Mouse (Mus musculus) c-Kit-positive CD71-positive TER-119-positive erythroid progenitor cells, embryonic 14.5 days (primary cell): Measurements from ENCODE around the gene Dgkq.

Experiments
- DNase-seq: peaks from one replicate; pipeline ENCODE4 v3.0.0-alpha.2; 2013; ENCODE audit warnings: low spot score

Gene Dgkq

DNA sequence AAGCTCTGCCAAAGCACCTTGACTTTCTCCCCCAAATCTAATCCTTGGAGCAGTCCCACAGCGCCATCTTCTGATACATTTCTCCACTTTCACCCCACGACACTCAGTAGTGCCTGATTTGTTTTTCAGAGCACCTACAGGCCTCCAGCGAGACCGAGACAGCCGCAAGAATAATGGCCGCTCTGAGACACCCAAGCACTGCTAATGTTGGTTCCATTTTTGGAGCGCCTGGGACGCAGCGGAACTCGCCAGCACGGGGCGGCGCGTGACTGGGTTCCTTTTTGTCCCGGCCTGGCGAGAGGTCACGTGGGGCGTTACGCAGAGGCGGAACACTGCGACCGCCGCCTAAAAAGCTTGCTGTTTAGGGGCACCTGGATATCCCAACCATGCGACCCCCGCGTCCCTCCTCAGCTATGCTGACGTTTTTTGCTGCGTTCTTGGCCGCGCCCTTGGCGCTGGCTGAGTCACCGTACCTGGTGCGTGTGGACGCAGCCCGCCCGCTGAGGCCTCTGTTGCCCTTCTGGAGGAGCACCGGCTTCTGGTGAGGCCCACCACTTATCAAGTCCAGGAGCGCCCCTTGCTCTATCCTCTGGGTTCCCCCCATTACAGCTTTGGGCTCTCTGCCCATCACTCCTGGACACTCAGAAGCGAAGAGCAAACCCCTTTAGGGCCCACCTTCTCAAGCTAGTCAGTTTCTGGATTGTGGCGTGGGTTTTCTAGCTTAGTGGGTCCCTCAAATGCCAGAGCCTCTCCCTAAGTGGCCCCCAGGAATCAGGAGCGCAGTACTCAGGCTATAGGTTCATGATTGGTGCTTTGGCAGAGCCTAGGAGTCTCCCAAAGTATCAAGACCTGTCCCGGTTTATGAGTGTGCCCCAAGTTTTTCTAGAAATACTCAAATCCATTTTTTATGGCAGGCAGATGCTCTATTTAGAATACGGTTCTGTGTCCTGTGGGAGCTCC lies at the start of gene Dgkq:
Gene Dgkq (minus strand): TSS at position 696 of the 960 bp plus-strand sequence.
- DNase-seq, result peak; percentile 85

DNA sequence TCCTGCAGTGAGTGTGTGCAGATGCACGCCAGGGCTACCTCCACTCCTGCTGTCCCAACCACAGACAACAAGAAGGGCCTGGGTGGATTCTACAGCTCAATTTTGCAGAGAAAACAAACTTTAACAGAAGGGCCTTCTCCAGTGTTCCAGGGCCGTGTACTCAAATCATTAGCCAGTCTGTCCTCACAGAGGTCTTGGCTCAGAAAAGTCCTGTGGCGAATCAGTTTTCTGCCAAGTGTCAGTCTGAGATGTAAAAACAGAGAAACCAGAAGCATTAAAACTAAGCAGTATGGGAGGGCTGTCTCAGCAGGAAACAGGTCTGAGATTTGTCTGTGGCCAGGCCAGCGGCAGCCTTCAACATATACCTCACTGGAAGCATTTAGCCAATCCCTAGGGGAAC lies 48.6 kb upstream of the Dgkq start:
- DNase-seq, result no peak

DNA sequence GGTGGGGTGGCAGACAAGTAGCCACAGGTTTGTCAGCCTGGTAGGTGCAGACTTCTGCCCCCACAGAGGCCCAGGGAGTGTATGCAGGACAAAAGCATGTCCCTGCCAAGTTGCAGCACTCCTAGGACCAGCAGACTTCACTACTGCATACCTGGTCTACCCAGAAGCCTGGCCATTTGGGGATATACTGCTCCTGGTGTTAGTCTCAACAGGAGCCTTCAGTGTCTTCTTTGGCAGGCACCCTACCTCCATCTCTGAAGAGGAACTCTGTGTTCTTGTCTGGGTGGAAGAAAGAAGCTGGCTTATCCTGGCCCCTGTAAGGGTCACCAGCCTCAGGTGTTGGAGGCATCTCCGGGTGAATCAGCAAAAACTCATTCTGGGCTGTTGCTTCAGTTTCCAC lies 46.5 kb upstream of the Dgkq start:
- no peak for DNase-seq

DNA sequence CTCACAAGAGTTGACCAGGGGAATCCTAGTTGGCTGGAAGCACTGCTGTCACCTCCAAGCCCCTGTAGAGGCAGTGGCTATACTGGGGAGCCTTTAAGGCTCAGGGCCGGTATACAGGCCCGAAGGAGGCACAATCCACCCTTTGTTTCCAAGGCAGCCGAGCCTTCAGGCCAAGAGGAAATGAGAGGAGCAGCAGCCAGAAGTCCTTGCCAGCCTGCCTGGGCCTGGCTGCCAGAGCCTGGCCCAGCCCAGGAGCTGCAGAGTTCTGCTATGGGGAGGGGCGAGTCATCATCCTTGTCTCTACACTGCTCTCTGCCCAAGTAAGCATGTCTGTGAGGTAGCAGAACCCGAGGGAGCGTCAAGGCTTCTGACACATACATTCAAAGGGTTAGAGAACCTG lies 44.7 kb upstream of the Dgkq start:
- no peak for DNase-seq

DNA sequence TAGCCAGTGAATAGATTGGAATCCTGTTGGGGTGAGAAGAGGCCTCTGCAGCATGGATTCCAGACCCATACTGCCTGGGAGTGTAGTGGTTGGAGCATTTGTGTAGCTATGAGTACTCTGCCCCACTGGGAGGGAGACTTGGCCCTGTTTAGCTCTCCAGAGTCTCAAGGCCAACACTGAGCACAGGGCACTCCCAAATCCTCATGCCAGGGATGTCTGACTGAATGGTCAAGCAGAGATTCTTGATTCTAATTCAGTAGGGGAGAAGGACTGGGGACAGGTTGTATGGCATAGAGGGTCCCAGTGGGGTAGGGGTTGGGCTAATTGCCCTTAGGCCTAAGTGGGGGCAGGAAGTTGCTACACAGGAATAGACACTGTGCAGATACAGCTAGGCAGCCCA lies 44.2 kb upstream of the Dgkq start:
- DNase-seq, result no peak

DNA sequence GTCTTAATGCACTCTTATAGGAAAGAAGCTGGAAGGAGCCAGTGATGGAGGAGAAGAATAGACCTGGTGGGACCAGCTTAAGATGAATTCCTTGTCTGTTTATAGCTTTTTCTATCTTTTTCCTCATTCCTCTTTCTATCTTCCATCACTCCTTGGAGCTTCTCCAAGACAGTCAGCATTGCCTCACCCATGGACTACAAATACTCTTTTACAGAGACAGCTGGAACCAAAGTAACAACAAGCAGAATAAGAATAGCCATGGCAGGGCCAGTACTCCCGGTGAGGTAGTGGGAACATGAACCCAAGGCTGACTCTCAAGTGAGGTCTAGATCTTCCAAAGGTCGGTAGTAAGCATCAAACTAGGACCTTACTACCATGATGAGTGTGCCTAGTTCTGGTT lies 43.6 kb upstream of the Dgkq start:
- no peak for DNase-seq

DNA sequence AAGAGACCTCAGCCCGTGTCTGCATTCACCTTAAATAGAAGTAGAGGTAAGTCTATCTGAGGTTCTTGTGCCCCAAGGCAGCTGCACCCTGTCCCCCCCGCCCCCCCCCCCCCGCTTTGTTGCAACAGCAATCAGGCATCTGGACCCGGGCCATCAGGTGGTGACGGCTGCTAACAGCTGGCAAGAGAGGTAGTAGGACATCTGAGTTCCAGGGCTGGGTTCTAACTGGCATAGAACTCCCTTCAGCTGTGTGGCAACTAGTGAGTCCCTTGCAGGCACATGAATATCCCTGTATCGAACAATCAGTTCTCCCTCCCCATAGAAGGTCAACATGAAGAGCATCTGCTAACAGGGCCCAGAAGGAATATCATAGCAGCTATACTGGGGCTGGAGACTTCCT lies 42.5 kb upstream of the Dgkq start:
- DNase-seq, result no peak

DNA sequence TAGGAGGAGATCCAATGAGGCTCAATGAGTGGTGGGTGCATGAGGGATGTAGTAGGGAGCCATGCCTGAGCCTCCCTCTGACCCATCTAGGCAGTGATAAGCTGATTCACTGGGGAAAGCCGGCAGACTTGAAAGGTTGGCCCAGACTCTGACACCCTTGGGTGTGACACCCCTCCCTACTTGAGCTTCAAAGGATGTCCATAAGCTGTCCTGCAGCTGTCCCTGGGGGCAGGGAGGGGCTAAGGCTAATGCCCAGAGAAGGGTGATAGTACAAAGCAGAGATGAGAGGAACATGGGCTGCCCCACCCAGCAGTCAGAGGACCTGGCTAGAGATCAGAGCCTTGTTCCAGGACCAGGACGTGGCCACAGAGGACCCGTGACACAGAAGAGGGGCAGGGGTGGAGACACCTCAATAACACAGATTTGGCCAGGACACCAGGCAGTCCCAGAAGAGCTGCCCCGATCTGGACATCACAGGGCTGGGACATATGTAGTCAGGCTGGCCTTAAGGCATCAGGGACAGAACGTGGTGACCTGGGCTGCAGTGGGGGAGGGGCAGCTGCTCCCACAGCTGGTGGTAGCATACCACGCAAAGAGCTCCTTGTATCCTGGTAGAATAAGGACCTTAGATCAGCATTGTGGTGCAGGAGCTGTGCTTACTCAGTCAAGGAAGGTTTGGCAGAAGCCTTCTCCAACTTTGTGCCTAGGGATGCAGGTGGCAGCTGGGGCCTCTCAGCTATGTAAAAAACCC lies 39.7 kb upstream of the Dgkq start:
- no peak for DNase-seq

DNA sequence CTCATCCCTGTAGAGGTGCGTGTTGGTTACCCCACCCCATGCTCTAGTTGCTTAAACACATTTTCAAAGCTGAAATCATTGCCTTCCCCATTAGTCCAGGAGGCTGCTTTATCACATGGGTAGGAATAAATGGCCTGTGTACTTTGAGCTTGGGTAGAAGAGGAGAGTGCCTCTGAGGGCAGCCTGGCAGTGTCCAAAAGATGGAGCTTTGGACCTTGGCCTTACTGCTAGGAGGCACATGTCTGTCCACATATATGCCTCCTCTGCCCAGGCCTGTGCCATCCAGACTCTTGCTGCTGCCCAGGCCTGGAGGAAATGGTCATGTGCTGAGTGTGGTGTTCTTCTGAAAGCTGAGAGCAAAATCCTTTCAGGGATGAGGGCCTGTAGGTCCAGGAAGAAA lies 38.9 kb upstream of the Dgkq start:
- no peak for DNase-seq

DNA sequence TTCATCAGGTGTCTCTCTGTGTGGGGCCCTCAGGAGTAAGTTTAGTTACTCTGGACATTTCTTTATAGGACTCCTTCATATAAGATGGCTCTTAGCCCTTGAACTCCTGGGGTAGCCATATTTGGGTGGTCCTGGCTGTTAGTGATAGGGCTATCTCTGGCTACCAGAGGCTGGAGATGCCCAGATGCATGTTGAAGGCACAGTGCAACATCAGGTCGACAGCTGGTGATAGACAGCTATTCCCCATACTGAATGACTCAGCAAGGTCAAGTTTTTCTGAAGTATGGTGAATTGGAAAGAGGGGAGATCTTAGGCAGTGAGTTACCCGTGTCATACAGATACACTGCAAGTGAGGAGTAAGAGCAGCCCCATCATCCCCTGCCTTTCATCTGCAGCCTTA lies 38.3 kb upstream of the Dgkq start:
- DNase-seq, result no peak

DNA sequence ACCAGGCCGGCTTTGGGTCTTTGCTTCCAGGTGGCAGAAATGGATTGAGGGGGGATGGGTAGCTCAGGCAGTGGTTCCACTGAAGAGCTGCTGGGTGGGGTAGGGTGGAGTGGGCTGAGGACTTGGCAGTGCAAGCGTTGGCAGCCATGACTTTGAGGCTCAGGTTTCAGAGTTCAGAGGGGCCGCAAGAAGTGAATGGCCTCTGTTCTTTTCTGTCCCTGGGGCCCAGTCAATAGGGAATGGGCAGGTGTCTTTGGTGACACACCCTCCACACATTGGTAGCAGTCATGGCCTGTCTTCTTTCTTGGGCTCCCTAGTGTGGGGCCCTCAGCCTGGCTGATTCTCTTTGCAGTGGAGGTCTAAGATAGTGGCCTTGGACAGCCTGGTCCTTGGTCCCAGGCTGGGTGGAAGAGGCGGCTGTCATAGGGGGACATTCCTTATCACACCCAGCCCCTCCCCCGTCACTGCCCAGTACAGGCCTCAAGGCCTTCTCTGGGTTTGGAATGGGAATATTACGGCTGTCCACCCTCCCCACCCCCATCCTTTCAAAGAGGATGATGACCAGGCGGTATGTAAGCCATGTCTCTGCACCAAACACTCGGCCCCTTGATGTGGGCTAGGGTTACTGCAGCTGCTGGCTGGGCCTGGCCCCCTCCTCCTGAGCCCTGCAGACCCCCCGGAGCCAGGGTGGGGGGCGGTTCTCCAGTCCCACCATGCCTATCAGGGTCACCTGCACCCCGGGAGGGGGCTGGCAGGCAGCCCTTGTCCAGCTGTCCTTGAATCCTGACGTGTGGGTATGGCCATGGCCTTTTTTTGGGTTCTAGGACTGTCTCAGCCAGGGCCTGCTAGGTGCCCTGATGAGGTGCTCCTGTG lies 34.5 kb upstream of the Dgkq start:
- no peak for DNase-seq

DNA sequence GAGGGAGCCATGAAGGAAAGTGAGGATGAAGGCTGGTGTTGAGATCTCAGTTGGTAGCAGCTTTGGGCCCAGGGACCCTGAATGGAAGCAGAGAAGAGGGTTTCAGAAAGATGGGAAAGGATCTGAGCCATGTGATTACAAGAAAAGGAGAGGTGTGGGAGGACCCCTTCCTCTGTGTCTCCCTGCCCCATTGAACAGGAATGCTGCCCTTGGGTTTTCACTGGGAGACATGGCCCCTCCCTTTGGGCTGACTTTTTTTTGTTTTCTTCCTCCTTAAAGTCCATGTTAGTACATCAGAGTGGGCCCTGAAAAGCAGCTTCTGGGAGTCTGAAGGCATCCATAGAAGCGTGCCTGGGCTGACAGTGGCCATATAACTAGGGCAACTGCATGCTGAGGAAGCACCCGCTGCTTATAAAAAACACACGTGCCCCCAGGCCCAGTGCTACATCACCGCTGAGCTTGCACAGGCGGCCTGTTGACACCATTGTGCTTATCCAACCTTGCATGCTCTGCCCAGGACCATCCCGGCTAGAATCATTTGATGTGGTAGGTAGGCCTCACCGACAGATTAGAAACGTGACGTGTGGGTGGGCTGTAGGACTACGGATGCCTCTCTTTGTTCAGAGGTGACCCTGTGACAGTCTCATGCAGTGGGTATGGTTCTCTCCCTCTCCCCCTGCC lies 32.0 kb upstream of the Dgkq start:
- DNase-seq, result no peak

DNA sequence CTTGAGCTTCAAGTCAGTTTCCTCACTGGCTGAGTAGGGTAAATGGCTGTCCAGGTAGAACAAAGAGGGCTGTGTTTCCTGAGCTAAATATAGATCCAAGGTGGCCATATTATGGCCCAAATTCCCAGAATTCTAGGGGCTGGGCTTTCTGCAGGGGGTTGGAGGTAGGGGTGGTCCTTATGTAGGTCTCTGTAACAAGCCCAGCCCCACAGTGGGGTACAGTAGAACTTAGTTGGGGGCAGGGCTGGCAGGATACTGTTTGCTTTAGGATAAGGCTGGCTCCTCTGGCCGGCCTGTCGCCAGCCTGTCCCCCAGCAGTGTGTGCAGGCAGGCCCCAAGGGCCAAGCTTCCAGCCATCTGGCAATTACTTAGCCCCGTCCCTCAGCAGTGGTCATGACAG lies 30.9 kb upstream of the Dgkq start:
- no peak for DNase-seq

DNA sequence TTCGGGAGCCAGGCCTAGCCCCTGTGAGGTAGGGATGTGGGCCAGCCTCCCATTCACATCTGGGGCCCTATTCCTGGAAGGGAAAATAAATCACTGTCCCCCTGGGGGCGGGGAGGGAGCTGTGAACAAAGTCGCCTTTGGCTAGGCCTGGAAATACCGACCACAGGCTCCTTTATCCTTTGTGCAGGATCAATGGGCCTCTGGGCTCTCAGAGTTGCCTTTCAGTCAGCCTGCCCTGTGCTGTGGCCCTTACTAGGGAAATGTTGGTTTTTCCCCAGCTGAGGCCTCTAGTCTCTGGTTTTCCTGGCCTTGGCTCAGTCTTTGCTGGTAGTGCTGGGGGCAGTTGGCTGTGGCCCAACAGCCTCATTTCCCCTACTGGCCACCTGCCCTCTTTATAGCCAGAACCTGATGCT lies 27.9 kb upstream of the Dgkq start:
- no peak for DNase-seq

DNA sequence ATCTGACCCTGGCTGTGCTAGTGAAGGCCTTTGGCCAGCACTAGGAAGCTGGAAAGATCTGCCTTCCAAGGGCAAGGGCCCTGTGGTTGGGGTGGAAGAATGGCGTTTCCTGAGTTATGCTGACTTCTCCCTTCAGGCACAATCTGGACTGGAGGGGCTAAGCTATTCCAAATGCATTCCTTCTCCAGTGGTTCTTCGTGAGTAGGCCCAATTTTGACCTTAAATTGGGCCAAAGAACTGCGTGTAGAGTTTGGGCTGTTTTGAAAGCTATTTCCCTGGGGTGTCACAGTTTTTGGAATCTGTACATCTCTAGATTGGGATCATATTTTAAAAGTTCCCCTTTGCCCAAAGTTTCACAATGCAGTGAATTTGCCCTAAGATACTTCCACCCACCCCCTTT lies 27.1 kb upstream of the Dgkq start:
- DNase-seq, result no peak

DNA sequence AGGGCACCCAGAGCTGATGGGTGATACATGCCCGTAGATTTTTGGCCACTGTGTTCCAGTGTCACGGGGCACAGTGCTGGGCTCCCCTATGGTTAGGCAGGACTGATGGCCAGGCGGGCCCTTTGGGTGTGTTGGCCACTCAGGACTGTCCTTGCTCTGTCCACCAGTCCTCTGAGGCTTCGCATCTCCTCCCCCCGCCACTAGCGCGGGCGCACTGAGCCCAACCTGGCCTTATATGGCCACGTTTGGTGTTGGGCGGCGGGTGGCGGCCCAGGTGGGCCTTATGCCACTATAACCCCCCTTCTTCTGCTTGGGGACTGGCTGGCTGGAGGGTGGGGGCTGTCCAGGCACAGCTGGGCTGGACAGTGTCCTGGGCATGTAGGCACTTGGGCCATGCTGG lies 26.4 kb upstream of the Dgkq start:
- no peak for DNase-seq

DNA sequence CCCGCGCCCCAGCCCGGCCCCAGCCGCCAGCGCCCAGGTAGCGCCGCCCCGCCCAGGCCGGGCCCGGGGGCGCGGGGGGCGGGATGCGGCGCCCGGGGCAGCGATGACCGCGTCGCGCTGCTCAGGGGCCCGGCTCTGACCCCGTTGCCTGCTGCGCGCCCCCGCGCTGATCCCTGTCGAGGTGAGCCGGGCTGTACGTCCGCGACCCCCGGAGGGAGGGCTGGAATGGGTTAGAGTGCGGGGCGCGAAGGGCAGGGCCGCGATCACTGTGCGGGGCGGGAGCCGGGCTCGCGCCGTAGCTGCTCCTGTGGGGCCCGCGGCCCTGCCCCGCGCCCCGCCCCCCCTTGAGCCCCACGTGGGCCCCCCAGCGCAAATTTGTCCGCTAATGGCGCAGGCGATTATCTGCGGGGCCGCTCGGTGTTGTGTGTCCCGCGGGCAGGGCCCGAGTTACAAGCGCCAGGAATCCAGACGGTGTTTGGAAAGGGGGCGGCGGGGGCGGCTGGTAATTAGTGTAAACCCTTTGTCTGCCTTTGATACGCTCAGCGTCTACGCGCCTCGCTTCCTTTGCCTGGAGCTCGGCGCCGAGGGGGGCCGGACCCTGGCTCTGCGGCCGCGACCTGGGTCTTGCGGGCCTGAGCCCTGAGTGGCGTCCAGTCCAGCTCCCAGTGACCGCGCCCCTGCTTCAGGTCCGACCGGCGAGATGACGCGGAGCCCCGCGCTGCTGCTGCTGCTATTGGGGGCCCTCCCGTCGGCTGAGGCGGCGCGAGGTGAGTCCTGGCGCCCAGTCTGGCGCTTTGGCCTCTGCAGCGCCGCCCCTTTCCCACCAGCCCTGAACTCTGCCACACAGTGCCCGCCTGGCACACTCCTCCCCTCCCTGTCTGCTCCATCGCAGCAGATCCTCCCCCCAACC lies 25.1 kb upstream of the Dgkq start:
- no peak for DNase-seq

DNA sequence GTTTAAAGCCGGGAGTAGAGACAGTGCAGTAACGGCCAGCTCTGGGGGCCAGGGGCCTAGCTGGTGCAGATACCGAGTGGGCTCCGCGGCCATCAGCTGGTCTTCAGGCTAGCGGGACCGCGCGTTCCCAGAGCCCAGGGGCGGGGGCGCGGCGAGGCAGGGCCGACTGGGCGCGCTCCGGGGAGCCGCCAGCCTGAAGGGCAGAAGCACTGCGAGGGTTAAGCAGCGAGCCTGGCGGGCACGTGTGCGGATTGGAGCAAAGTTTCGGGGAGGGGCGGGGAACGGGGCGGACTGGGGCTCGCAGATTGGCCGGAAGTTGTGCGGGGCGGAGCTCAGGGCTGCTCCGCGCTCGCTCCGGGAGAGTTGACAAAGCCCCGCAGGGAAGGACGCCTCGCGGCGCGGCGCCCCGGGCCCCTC lies 24.4 kb upstream of the Dgkq start:
- peak; percentile 90 for DNase-seq

DNA sequence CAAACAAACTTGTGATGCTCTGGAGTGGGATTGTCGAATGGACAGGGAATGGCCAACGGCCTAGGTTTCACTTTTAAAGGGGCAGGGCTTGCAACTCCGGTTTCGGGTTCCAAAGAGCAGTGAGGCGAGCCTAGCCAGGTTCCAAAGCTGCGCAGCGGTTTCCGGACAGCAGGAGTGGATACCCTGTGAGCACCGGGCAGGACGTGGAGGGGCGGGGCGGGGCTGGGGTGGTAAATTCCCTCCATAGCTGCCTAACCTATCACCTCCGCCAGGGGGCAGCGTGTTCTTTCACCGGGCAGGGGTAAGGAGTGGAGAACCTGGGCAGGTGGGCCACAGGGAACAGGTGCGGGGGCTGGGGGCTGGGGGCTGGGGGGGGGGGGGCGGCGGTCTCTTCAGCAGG lies 22.8 kb upstream of the Dgkq start, which contains the start of gene Fgfrl1:
Gene Fgfrl1 (plus strand): TSS at position 112 of the 400 bp plus-strand sequence.
- peak; percentile 72 for DNase-seq

DNA sequence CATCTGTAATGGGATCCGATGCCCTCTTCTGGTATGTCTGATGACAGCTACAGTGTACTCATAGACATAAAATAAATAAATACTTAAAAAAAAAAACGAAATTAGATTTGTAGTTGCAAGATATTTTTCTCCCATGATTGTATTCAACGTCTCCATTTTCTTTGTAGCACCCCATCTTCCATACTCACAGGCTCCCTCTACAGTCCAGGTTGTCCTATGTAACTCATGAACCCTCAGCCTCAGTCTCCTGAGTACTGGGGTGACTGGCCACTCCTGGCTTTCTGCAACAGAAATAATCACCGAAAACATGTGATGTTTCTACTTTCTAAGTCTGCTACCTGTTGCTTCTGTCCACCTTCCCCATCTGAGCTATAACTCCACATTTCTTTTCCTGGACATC lies 21.7 kb upstream of the Dgkq start:
- no peak for DNase-seq

DNA sequence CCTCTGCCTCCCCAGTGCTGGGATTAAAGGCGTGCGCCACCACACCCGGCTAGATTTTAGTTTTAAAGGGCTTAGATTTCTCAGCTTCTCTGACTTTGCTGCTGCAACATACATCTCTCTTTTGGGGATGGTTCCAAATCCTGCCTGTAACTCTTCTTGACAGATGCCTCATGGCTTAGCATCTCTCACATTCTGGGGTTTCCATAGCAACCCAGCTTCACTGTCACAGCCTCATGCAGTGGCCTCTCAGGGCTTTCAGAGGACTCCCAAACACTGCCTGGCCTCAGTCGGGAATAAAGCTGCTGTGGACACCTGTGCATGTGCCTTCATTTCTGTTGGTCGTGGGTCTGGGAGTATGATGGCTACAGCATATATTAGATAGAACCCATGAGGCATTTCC lies 19.6 kb upstream of the Dgkq start:
- DNase-seq, result no peak
